In the genomic region with DNA sequence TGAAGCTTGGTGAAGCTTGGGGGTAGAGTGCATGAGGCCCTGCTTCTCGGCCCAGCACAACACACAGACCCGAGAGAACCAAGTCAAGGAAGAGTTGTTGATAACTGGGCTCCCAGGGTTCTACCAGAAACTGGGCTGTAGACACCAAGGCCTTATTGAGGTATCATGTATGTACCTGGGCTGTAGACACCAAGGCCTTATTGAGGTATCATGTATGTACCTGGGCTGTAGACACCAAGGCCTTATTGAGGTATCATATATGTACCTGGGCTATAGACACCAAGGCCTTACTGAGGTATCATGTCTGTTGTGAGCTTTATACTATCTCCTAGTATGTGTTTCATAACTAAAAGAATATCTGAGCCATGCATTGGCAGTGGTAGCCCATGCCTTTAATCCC, we compare ENCODE assay signal across 14 mouse cellular contexts. TPM values are rescaled to one million over a fixed set of nuclear protein-coding genes. Genes with fewer than 3 reads are reported as not detected.
"Had no signal": no experiment of that assay in that cellular context is flagged by ENCODE, and none has a peak within 500 bp of the region (broad histone marks: within the 10 kb centered on the region; RNA-seq: fewer than 3 reads in every experiment).

No protein-coding gene starts in this region.

RNA-seq across cellular contexts. Expression of a gene that starts 18.6 kb away (rescaled TPM):
- total RNA-seq: heart, adult 8-10 months; heart, postnatal 10 days; heart, postnatal 14 days; heart, postnatal 25 days; heart, postnatal 36 days; heart, postnatal 4 days; hematopoietic stem cell, adult 5-6 weeks had no signal
- polyA plus RNA-seq: heart, embryonic 10.5 days; heart, embryonic 11.5 days; heart, embryonic 15.5 days; heart, postnatal 0 days; inflammation-experienced regulatory T-cells, adult 6 months; kidney, adult 2 months; kidney, postnatal 0 days had no signal
